Mouse (Mus musculus): Measurements from ENCODE around the gene Atp8a2. TPM values are rescaled to one million over a fixed set of nuclear protein-coding genes. Genes with fewer than 3 reads are reported as not detected.

The Atp8a2 gene
- polyA plus RNA-seq, 1 experiment from 2014 or later: 9.0 TPM

DNA sequence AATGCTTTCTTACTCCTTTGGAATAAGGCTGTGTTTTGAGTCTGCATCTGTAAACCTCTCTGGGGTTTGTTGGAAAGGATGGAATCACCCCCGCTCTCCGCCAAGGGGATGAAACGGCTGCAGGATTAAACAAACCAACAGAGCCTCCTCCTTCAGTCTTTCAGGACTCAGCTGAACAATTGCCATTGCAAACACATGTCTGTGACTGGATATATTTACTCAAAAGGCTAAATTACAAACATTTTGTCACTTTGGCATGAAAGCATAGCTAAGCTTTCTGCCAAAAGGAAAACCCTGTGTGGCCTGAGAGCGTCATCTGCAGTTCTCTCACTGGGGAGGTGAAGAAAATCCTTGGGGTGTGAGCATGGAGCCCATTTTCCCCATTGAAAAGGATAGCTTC lies 230.0 kb downstream of the Atp8a2 start:
- no peak overlapping the region for H3K27ac ChIP-seq (ENCODE audit: low read depth, low read length)
- DNase-seq (ENCODE audit: low spot score): no peak
- no peak overlapping the region for H3K4me2 ChIP-seq (ENCODE audit: low read depth)
- H3K4me1 ChIP-seq (ENCODE audit: control insufficient read depth, insufficient read depth, low read length): no peaks in the 10 kb centered on the region
- no peak overlapping the region for H3K4me3 ChIP-seq (ENCODE audit: low read depth, low read length)
- H3K27me3 ChIP-seq (ENCODE audit: control insufficient read depth, insufficient read depth, low read length): no peaks in the 10 kb centered on the region
- no peaks in the 10 kb centered on the region for H3K9me3 ChIP-seq (ENCODE audit: control insufficient read depth, low read length)
- H3K36me3 ChIP-seq (ENCODE audit: control insufficient read depth, insufficient read depth, low read length): no peaks in the 10 kb centered on the region
- 85% methylated on average over 4 of the region's 4 CpGs for WGBS
- ATAC-seq (ENCODE audit: insufficient read depth, low FRiP score, low TSS enrichment): no peak
- H3K9ac ChIP-seq (ENCODE audit: low read length): no peak overlapping the region

- WGBS: 96% methylated on average over 5 of the region's 5 CpGs
- H3K4me1 ChIP-seq (ENCODE audit: control insufficient read depth, insufficient read depth, low read length): no peaks in the 10 kb centered on the region
- ATAC-seq (ENCODE audit: insufficient read depth, low FRiP score, low TSS enrichment) (no peak), DNase-seq (ENCODE audit: low spot score) (no peak)
- H3K36me3 ChIP-seq (ENCODE audit: control insufficient read depth, insufficient read depth, low read length): no peaks in the 10 kb centered on the region
- no peak overlapping the region for H3K4me3 ChIP-seq (ENCODE audit: low read depth, low read length)
- no peaks in the 10 kb centered on the region for H3K9me3 ChIP-seq (ENCODE audit: control insufficient read depth, low read length)
- no peak overlapping the region for H3K4me2 ChIP-seq (ENCODE audit: low read depth)
- H3K27me3 ChIP-seq (ENCODE audit: control insufficient read depth, insufficient read depth, low read length): no peaks in the 10 kb centered on the region
- H3K9ac ChIP-seq (ENCODE audit: low read length): no peak overlapping the region
- H3K27ac ChIP-seq (ENCODE audit: low read depth, low read length): no peak overlapping the region
Measured at GRCm38 (mm10) chr14:59964569-59964968, 232.4 kb downstream of the Atp8a2 start.

- H3K4me1 ChIP-seq (ENCODE audit: control insufficient read depth, insufficient read depth, low read length): no peaks in the 10 kb centered on the region
- ATAC-seq (ENCODE audit: insufficient read depth, low FRiP score, low TSS enrichment) (no peak), DNase-seq (ENCODE audit: low spot score) (no peak)
- H3K27me3 ChIP-seq (ENCODE audit: control insufficient read depth, insufficient read depth, low read length): no peaks in the 10 kb centered on the region
- H3K27ac ChIP-seq (ENCODE audit: low read depth, low read length): no peak overlapping the region
- no peaks in the 10 kb centered on the region for H3K9me3 ChIP-seq (ENCODE audit: control insufficient read depth, low read length)
- no peak overlapping the region for H3K4me2 ChIP-seq (ENCODE audit: low read depth)
- H3K9ac ChIP-seq (ENCODE audit: low read length): no peak overlapping the region
- WGBS: 72% methylated on average over 9 of the region's 9 CpGs
- H3K36me3 ChIP-seq (ENCODE audit: control insufficient read depth, insufficient read depth, low read length): no peaks in the 10 kb centered on the region
- H3K4me3 ChIP-seq (ENCODE audit: low read depth, low read length): no peak overlapping the region
Measured at GRCm38 (mm10) chr14:59960961-59961360, 236.0 kb downstream of the Atp8a2 start.

DNA sequence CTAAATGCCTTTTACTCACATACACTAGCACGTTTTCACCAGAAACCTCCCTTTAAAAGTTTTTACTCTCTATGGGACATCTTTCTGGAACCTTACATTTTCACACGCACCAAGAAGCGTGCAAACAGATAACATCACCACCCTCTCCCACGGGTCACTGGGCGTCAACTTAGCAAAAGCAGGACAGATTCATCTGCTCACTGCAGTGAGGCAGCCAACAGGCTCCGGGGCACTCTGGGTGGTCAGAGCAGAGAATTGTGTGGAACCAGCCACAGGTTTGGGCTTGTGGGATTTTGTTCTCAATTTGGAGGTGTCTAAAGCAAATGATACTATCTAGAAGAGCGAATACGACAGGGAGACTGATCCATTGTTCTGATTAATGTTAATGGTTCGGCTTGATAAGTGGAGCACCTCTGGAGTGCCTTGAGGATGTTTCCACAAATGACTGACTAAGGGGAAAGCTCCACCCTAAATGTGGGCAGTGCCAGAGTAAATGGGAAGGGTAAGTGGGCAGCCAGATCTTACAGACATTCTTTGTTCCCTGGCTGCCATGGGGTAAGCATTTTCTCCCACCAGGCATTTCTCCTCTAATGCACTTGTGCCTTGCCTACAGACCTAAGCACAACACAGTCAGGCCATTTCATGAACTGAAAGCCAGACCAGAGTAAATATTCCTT lies 236.6 kb downstream of the Atp8a2 start:
- ATAC-seq (ENCODE audit: insufficient read depth, low FRiP score, low TSS enrichment) (no peak), DNase-seq (ENCODE audit: low spot score) (no peak)
- Histone ChIP-seq H3K4me2 (ENCODE audit: low read depth) (no peak overlapping the region), H3K36me3 (ENCODE audit: control insufficient read depth, insufficient read depth, low read length) (no peaks in the 10 kb centered on the region), H3K4me3 (ENCODE audit: low read depth, low read length) (no peak overlapping the region), H3K9me3 (ENCODE audit: control insufficient read depth, low read length) (no peaks in the 10 kb centered on the region), H3K27ac (ENCODE audit: low read depth, low read length) (no peak overlapping the region), H3K9ac (ENCODE audit: low read length) (no peak overlapping the region), H3K27me3 (ENCODE audit: control insufficient read depth, insufficient read depth, low read length) (no peaks in the 10 kb centered on the region), H3K4me1 (ENCODE audit: control insufficient read depth, insufficient read depth, low read length) (no peaks in the 10 kb centered on the region)
- WGBS: 74% methylated on average over 9 of the region's 9 CpGs

- no peak for DNase-seq (ENCODE audit: low spot score)
- Histone ChIP-seq H3K9me3 (ENCODE audit: control insufficient read depth, low read length) (no peaks in the 10 kb centered on the region), H3K9ac (ENCODE audit: low read length) (no peak overlapping the region), H3K4me2 (ENCODE audit: low read depth) (no peak overlapping the region), H3K4me3 (ENCODE audit: low read depth, low read length) (no peak overlapping the region), H3K27ac (ENCODE audit: low read depth, low read length) (no peak overlapping the region), H3K4me1 (ENCODE audit: control insufficient read depth, insufficient read depth, low read length) (no peaks in the 10 kb centered on the region), H3K36me3 (ENCODE audit: control insufficient read depth, insufficient read depth, low read length) (no peaks in the 10 kb centered on the region), H3K27me3 (ENCODE audit: control insufficient read depth, insufficient read depth, low read length) (no peaks in the 10 kb centered on the region)
- ATAC-seq (ENCODE audit: insufficient read depth, low FRiP score, low TSS enrichment): no peak
- 69% methylated on average over 8 of the region's 8 CpGs for WGBS
Measured at GRCm38 (mm10) chr14:59959723-59960122, 237.3 kb downstream of the Atp8a2 start.

- 6% methylated on average over 5 of the region's 5 CpGs for WGBS
- Histone ChIP-seq H3K4me2 (ENCODE audit: low read depth) (no peak overlapping the region), H3K27me3 (ENCODE audit: control insufficient read depth, insufficient read depth, low read length) (no peaks in the 10 kb centered on the region), H3K36me3 (ENCODE audit: control insufficient read depth, insufficient read depth, low read length) (no peaks in the 10 kb centered on the region), H3K9me3 (ENCODE audit: control insufficient read depth, low read length) (no peaks in the 10 kb centered on the region), H3K27ac (ENCODE audit: low read depth, low read length) (no peak overlapping the region), H3K9ac (ENCODE audit: low read length) (no peak overlapping the region), H3K4me1 (ENCODE audit: control insufficient read depth, insufficient read depth, low read length) (no peaks in the 10 kb centered on the region), H3K4me3 (ENCODE audit: low read depth, low read length) (no peak overlapping the region)
- peak; percentile 36 for DNase-seq (ENCODE audit: low spot score)
- ATAC-seq (ENCODE audit: insufficient read depth, low FRiP score, low TSS enrichment): no peak
Measured at GRCm38 (mm10) chr14:59949983-59950382, 247.0 kb downstream of the Atp8a2 start.

DNA sequence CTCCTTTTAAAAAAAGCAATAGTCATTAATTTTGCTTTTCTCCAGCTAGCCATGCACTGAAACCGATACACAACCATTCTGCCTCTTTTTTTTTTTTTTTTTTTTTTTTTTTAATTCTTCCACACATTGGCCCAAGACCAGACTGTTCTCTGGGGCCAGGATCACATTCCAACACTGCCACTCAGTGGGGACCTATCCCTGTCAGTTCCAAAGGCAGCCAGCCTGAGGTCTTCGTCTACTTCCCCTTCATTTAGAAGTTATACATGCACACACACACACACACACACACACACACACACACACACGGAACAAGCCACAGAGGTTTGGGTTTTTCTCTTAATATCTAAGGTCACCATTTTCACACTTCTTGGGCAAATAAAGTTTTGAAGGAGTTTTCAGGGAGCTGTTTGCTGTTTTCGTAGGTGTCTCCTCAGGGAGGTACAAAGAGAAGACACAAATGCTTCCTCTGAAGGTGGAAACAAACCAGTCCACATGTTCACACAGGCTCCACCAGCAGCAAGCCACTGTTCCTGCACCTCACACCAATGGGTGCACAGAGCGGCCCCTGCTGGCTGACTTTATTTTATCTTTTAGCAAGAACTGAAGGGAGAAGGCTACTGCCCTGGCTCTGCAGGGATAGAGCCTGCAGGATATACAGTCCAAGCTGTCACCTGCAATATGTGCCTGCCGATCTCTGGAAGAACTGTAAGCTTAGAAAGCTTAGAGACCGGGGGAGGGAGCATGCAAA lies 253.9 kb downstream of the Atp8a2 start:
- no peaks in the 10 kb centered on the region for H3K4me1 ChIP-seq (ENCODE audit: control insufficient read depth, insufficient read depth, low read length)
- no peaks in the 10 kb centered on the region for H3K9me3 ChIP-seq (ENCODE audit: control insufficient read depth, low read length)
- no peak overlapping the region for H3K4me2 ChIP-seq (ENCODE audit: low read depth)
- no peak overlapping the region for H3K4me3 ChIP-seq (ENCODE audit: low read depth, low read length)
- no peak overlapping the region for H3K9ac ChIP-seq (ENCODE audit: low read length)
- H3K27ac ChIP-seq (ENCODE audit: low read depth, low read length): no peak overlapping the region
- peak; percentile 77 for DNase-seq (ENCODE audit: low spot score)
- no peaks in the 10 kb centered on the region for H3K36me3 ChIP-seq (ENCODE audit: control insufficient read depth, insufficient read depth, low read length)
- WGBS: 47% methylated on average over 7 of the region's 7 CpGs
- no peak for ATAC-seq (ENCODE audit: insufficient read depth, low FRiP score, low TSS enrichment)
- no peaks in the 10 kb centered on the region for H3K27me3 ChIP-seq (ENCODE audit: control insufficient read depth, insufficient read depth, low read length)

- DNase-seq (ENCODE audit: low spot score) (no peak), ATAC-seq (ENCODE audit: insufficient read depth, low FRiP score, low TSS enrichment) (no peak)
- 73% methylated on average over 2 of the region's 2 CpGs for WGBS
- Histone ChIP-seq H3K36me3 (ENCODE audit: control insufficient read depth, insufficient read depth, low read length) (no peaks in the 10 kb centered on the region), H3K4me2 (ENCODE audit: low read depth) (no peak overlapping the region), H3K27ac (ENCODE audit: low read depth, low read length) (no peak overlapping the region), H3K9me3 (ENCODE audit: control insufficient read depth, low read length) (no peaks in the 10 kb centered on the region), H3K9ac (ENCODE audit: low read length) (no peak overlapping the region), H3K4me1 (ENCODE audit: control insufficient read depth, insufficient read depth, low read length) (no peaks in the 10 kb centered on the region), H3K4me3 (ENCODE audit: low read depth, low read length) (no peak overlapping the region), H3K27me3 (ENCODE audit: control insufficient read depth, insufficient read depth, low read length) (no peaks in the 10 kb centered on the region)
Measured at GRCm38 (mm10) chr14:59942199-59942598, 254.8 kb downstream of the Atp8a2 start.

DNA sequence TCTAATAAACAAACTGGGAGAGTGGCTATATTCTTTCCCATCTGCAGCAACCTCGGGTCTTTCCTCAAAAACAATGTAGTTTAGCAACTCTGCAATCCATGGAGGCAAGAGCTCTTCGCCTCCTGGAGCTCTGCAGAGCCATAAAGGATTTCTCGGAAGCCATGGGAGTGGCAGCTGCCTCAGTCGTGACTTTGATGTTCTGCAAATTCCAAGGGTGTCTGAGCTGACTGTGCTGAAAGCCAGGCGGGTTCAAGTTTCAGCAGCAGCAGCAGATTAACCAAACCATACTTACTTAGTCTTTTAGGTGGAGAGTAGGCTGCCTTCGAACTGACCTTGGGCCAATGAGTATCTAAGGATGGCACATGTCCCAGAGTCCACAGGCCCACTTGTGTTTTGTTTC lies 264.6 kb downstream of the Atp8a2 start:
- Histone ChIP-seq H3K27me3 (ENCODE audit: control insufficient read depth, insufficient read depth, low read length) (no peaks in the 10 kb centered on the region), H3K27ac (ENCODE audit: low read depth, low read length) (no peak overlapping the region), H3K4me1 (ENCODE audit: control insufficient read depth, insufficient read depth, low read length) (no peaks in the 10 kb centered on the region), H3K36me3 (ENCODE audit: control insufficient read depth, insufficient read depth, low read length) (no peaks in the 10 kb centered on the region), H3K4me3 (ENCODE audit: low read depth, low read length) (no peak overlapping the region), H3K9ac (ENCODE audit: low read length) (no peak overlapping the region), H3K4me2 (ENCODE audit: low read depth) (no peak overlapping the region), H3K9me3 (ENCODE audit: control insufficient read depth, low read length) (no peaks in the 10 kb centered on the region)
- 29% methylated on average over 6 of the region's 6 CpGs for WGBS
- ATAC-seq (ENCODE audit: insufficient read depth, low FRiP score, low TSS enrichment) (no peak), DNase-seq (ENCODE audit: low spot score) (no peak)
